Mouse (Mus musculus) frontal cortex, adult (tissue): Measurements from ENCODE around the gene Me3.

ENCODE experiments used
- ATAC-seq: cut with Nextera tagmentation; 2 replicates; pipeline ENCODE4 v1.9.2; 2017; ENCODE audit warnings: mild to moderate bottlenecking, moderate library complexity, mixed read lengths; ENCODE audit not compliant: low TSS enrichment

Me3 gene

GRCm38 (mm10) chr7:89833521-89833920 is 201.3 kb downstream of the Me3 start:
- ATAC-seq = no peak

- ATAC-seq = no peak
Observed at GRCm38 (mm10) chr7:89835566-89835965, 203.4 kb downstream of the Me3 start.

GRCm38 (mm10) chr7:89836676-89837075 is 204.5 kb downstream of the Me3 start:
- ATAC-seq = no peak

GRCm38 (mm10) chr7:89837841-89838240 is 205.6 kb downstream of the Me3 start:
- ATAC-seq = no peak

- ATAC-seq = no peak
Observed at GRCm38 (mm10) chr7:89839721-89840120, 207.5 kb downstream of the Me3 start.

GRCm38 (mm10) chr7:89841670-89842403 is 209.6 kb downstream of the Me3 start:
- peak; percentile 89 for ATAC-seq

GRCm38 (mm10) chr7:89842404-89842715 is 210.2 kb downstream of the Me3 start:
- ATAC-seq = no peak

- no peak for ATAC-seq
Observed at GRCm38 (mm10) chr7:89843121-89843520, 210.9 kb downstream of the Me3 start.

GRCm38 (mm10) chr7:89843533-89843932 is 211.3 kb downstream of the Me3 start:
- ATAC-seq = no peak

- ATAC-seq = no peak
Observed at GRCm38 (mm10) chr7:89845669-89846068, 213.5 kb downstream of the Me3 start.

- no peak for ATAC-seq
Observed at GRCm38 (mm10) chr7:89850510-89850909, 218.3 kb downstream of the Me3 start.

- ATAC-seq = no peak
Observed at GRCm38 (mm10) chr7:89852158-89853095, 220.2 kb downstream of the Me3 start.

- ATAC-seq = no peak
Observed at GRCm38 (mm10) chr7:89853131-89853530, 220.9 kb downstream of the Me3 start.

- ATAC-seq = no peak
Observed at GRCm38 (mm10) chr7:89855196-89855595, 223.0 kb downstream of the Me3 start.

- no peak for ATAC-seq
Observed at GRCm38 (mm10) chr7:89856440-89857217, 224.4 kb downstream of the Me3 start.

GRCm38 (mm10) chr7:89864769-89865168 is 232.6 kb downstream of the Me3 start:
- ATAC-seq = no peak

- ATAC-seq = no peak
Observed at GRCm38 (mm10) chr7:89867221-89867620, 235.0 kb downstream of the Me3 start.

GRCm38 (mm10) chr7:89879686-89880085 is 247.5 kb downstream of the Me3 start:
- no peak for ATAC-seq

GRCm38 (mm10) chr7:89884551-89884950 is 252.4 kb downstream of the Me3 start:
- no peak for ATAC-seq

- ATAC-seq = no peak
Observed at GRCm38 (mm10) chr7:89891412-89891811, 259.2 kb downstream of the Me3 start.

- no peak for ATAC-seq
Observed at GRCm38 (mm10) chr7:89891856-89892255, 259.7 kb downstream of the Me3 start.

- no peak for ATAC-seq
Observed at GRCm38 (mm10) chr7:89903007-89903406, 270.8 kb downstream of the Me3 start.
